Mouse (Mus musculus): Measurements from ENCODE around the gene Kirrel. TPM values are rescaled to one million over a fixed set of nuclear protein-coding genes. Genes with fewer than 3 reads are reported as not detected.

Kirrel gene
- total RNA-seq (2021), result 10 to 100 TPM; 17.3 to 17.5 TPM
- long read RNA-seq, experiment 1, partial matches to known transcripts, result 3 of 4 reads
- long read RNA-seq, experiment 1, other reads (novel, unspliced or antisense), result 1 of 4 reads
- long read RNA-seq, experiment 2, full-length matches to known transcripts, result 2 of 6 reads
- long read RNA-seq, experiment 2, partial matches to known transcripts, result 0 of 6 reads
- long read RNA-seq, experiment 2, other reads (novel, unspliced or antisense), result 4 of 6 reads

DNA sequence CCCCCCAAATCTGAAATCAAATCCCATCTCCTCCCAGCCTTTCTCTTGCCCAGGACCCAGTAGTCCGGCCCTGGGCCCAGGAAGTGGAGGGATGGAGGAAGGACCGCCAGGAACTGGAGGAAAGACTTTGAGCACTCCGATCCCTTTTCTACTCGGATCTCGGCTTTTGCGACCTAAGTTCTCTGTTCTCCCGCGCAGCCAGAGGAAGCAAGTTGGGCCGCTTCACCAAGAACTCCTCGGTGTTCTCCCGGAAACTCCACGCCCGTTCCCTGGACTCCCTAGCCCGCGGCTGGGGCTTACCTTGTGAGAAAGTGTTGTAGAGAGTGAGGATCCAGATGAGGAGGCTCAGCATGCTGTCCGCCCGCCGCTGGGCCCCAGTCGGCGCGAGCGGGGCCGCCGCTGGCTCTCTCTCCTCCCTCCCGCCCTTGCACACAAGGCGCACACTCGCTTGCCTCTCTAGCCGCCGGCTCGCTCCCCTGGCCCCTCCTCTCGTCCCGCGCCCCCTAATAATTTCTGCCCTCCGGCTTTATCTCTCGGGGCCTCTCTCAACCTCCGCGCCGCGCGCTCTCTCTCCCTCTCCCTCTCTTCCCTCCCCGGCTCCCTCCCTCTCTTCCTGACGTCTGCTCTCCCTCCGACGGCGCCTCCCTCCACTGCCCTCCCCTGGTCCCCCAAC is at the start of gene Kirrel:
Gene Kirrel, minus strand, starts transcription at position 652 of the 673 bp plus-strand sequence.
- peak; percentile 85 for DNase-seq

DNA sequence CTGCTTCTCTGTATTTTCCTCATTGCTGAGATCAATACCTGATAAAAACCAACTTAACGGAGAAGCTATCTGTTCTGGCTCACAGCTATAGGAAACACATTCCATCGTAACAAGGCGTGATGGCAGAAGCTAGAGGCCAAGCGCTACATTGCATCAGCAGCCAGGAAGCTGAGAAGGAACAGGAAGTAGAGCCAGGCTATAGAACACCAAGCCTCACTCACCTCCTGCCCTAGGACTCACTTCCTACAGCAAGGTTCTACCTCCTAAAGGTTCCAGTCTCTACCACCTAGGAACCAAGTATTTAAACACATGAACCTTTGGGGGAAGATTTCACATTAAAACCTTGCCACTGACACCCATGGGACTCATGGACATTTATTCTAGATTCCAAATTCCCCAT is 49.1 kb upstream of the Kirrel start:
- no peak for DNase-seq

DNA sequence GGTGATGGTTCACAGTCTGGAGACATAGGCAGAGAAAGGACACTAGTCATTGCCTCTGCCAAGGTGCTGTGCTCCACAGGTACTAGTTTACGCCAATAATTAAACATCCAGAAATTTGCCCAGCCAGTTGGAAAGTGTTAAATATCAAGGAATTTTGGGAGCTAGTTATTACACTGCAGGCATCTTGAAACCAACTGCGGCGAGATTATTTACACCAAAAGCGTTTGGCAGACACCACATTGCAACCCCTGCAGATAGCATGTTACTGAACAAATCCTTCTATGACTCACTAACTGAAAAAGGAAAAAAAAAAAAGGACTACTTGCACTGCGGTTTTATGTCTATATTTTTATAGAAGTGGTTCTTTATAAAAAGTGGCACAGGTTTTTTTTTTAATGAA is 47.8 kb upstream of the Kirrel start:
- DNase-seq, result no peak

DNA sequence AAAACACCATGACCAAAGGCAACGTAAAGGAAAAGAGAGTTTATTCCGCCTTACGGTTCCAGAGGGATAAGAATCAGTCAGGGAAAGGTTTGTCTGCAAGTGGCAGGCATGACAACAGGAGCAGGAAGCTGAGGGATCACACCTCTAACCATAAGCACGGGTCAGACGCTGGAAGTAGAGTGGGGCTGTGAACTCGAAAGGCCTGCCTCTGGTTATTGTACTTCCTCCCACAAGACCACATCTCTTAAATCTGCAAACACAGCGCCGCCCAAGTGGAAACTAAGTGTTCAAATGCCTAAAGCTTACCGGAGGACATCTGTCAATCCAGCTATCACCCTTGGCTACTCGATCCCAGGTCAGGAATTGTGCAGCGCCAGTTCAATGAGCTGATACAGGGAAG is 40.6 kb upstream of the Kirrel start:
- DNase-seq, result no peak

DNA sequence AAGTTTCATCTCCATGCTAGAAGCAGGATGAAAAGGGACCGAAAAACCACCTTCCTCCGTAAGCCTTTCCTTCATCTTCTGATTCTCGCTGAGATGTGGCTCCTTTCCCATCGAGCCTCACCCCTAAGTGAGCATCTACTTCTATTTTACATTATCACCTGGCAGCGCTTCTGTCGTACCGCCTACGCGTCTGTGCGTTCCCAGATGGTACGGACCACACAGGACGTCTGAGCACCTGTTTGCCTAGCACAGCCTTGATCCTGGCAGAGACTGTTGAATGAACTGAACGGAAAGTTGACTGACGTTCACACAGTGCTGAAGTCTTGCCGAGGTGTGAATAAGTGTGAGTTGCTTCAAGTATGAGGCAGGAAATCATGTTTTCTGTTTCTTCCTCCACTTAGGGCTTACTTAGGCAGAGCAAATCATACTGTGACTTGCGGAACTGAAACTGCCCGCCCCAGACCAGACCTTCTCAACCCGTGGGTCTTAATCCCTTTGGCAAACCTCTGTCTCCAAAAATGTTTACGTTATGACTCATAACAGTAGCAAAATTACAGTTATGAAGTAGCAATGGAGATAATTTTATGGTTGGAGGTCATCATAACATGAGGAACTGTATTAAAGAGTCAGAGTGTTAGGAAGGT is 39.8 kb upstream of the Kirrel start:
- DNase-seq, result no peak

DNA sequence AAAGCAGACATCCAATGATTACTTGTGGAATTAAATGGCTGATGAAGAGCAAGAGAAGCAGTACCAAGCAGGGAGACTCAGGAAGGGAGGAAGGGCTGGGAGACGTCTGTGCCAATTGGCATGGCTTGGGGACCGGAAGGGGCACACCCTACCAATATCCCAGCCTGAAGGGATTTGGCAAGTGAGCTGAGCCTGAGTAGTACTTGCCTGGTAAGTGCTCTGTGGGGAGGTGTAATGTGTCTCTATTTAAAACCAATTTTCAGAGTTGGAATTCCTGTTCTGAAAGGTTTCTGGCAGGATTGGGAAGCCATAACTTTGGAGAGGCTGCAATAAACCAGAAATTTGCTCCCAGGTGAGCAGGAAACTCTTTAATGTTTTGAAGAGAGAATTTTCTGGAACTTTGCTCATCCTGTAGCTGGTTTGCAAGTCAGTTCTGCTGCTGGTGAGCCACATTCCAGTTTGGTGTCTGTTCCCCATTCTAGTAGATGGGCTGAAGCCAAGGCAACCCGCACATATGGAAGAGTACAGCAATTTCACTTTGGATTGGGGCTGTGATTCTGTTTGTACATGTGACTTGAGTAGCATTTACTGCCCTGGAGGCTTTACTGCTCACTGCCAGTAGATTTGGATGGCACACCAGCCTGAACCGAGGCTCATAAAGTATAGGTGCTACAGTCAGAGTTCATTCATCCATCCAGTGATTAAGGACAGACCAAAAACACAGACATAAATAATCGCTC is 32.0 kb upstream of the Kirrel start:
- no peak for DNase-seq

DNA sequence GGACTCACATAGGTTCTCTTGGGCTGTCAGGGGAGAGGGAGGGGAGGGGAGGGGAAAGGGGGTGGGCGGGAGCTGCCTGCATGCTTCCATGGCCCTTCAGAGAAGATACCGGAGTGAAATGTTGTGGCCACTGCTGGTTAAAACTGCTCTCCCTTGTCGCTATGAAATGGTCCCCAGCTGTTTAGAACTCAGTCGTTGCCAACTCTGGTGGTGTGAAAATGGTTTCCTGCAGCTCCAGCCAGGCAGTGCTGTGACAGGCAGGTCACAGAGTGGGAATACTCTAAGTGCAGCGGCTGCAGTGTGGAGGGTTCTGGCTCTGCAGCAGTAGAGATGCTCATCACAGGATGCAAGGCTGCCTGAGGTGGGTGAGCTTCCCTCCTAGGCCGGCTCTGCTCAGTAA is 22.1 kb upstream of the Kirrel start:
- DNase-seq, result no peak

DNA sequence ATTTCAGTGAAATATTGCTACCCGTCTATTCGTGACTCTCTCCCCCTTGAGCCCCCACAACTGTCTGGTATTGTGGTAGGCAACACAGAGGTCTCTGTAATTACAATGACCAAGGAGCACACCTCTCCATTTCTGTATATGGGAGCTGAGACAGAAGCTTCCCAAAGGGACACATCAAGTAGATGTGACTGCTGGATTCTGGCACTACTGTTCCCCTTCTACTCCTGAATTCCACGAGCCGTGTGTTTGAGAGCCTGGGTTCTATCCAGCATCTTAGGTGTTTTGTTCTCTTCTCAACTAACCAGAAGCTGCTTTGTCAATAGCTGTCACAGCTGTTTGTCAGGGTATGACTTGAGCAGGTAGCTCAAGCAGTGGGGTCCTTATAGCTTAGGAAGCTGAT is 20.5 kb upstream of the Kirrel start:
- DNase-seq, result no peak

DNA sequence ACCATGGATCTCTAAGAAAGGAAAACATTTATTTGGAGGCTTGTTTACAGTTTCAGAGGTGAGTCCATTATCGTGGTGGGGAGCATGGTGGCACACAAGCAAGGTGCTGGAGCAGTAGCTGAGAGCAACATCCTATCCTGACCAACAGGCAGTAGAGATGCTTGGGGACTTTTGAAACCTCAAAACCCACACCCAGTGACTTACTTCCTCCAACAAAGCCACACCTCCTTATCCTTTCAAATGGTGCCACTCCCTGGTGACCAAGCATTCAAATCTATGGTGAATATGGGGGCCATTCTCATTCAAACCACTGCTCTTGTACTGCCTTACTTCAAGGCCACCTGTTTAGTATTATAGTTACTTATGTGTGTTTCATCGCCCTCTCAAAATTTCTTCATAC is 20.0 kb upstream of the Kirrel start:
- no peak for DNase-seq

DNA sequence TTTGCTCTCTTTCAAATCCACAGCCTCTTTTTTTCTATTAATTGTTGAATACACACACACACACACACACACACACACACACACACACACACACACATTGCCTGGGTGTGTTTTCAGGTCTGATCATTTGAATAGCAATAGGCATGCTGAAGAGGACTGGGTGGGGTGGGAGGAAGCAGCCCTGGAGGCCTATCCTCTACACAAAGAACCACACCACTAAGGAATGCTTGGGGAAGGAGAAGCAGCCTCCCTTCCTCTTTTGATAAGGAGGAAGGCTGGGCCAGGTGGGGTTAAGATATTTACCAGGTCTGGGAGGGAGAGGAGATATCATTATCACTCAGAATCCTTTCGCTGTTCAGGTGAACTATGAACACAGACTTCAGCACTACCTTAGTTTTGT is 19.2 kb upstream of the Kirrel start:
- DNase-seq, result no peak

DNA sequence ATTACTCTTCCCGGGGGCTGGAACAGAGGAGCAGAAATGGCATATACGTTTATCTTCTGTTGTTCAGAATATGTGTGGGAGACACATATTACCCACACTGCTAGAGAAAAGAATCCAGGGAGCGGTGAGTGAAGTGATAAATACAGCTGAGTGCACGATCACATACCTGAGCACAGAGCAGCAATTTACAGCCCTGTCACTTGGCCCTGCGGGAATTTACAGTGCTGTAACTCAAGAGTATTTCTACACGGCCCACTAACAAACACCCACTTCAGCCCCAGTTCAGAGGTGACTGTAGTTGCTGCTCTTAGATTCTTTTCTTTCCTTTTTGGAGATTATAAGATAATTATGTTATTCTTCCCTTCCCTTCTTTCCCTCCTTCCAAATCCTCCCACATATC is 18.8 kb upstream of the Kirrel start:
- no peak for DNase-seq

DNA sequence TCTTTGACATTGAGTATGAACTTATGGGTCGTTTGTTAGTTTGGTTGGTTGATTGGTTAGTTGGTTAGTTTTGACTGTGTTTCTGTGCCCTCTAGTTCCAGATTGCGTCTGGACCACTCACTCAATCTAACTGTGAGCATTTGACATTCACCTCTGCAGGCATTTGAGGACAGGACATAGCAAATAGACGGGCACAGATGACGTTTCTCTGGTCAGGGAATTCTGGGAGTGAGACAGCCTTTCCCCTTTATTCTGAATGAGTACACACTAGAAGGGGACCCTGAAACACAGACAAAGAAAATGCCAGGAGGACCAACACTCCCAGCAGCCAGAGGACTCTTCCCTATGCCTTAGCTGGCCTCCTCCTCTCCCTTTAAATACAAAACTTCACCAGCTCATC is 2.1 kb upstream of the Kirrel start:
- no peak for DNase-seq

DNA sequence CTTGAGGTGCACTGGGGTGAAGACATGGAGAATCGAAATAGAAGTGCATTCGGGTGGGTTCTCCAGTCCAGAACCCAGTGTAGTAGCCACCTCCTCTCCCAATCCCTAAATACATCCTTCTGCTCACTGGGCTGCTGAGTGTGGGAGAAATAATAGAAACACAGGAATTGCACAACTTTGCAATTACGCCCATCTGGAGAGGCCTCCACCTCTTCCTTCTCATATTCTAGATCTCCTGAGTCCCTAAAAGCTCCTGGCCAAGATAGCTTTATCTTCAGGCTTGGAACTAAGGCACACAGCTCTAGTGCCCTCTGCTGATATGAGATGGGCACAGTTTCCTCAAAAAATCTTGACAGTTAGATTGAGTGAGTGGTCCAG is 880 bp upstream of the Kirrel start:
- peak; percentile 48 for DNase-seq

DNA sequence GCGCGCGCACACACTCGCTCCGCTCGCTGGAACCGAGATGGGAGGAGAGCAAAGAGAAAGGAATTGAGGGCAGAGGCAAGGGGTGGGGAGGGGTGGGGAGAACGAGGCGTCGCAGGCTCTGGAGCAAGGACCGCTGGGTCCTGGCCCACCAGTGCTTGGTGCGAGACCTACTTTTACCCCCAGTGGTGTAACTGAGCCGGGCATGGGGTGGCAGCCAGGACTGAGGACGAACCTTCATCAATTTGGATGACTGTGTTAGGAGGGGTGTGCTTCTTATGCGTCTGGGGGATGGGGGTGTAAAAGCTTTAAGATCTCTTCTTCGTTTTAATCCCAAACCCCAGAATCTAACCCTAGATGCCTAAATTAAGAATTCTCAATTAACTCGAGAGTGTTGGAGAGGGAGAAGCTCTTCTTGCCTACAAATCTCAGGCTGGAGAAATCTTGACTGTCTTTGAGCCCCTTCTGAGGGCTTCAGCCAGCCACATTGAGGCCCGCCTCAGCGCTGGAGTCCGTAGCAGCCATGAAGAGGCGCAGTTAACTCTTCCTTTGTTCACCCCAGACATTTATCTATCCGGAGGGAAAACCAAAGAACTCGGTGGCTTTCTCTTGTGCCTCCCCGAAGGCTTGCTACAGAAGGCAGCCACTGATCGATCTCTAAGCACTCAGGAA is 356 bp upstream of the Kirrel start:
- no peak for DNase-seq

DNA sequence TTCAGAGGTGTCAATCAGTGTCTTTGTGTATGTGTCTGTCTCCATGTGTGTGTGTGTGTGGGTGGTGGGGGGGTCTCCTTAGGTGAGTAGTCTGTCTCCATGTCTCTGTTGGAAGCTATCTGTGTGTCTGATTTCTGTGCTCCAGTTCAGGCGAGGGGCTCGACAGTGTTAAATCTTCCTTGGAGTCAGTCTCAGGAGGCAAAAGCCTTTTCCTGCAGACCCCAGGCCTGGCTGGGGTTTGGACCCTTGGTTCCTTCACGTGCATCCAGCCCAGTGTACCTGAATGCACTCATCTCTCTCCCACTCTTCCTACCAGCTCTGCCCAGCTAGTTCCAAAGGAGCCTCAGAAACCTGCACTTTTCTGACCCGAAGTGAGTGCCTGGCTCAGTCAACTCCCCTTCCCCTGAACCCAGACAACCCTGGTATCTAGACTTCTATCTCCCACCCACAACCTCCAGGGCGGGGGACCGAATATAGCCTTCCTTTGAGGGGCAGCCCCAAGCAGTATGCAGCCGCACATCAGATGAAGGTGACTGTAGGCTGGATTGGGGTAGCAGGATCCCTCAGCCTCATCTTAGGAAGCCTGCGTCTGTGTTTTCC is 961 bp downstream of the Kirrel start:
- no peak for DNase-seq

DNA sequence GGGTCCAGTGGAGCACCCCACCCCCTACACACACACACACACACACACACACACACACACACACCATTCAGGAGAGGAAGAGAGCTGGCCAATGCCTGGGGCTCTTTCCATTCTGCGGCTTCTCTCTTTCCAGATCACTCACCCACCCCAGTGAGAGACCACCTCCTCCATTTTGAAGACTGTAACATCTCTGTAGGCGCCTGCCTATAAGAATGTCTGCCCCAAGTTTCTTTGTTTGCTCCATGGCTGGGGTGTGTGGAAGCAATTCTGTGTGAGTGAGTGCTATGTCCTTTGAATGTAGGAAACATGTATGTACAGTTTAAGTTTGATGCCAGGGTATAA is 1.5 kb downstream of the Kirrel start:
- DNase-seq, result no peak

DNA sequence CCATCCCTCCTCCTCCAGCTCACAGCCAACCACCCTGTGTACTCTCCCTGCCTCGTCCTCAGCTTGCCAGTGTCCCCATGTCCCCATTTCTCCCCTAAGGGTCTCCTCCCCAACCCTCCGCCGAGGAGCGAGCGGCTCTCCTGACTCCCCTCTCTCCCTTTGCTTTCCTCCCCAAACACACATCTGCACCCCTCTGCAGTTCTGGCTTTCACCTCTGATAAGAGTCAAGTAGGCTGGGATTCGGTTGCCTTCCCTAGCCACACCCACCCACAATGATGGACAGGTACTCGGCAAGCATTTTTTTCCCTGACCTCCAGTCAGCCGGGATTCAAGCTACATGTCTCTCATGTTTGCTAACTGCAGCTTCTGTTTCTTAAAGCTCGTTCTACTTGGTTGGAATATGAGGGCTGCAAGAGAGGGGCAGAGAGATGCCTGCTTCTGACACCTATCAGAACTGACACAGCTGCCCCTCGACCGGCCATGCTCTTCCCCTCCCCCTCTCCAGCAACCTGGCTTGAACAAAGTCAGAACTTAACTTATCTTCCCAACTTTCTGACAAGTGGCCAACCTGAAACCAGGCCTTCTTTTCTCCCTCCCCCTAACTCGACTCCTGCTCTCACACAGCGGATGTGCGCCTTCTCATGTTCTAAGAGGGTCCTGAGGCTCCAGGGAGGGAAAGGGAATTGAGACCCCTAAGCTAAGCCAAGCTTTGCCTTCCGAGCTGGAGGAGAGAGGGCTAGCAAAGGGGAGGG is 2.0 kb downstream of the Kirrel start:
- DNase-seq, result peak; percentile 61

DNA sequence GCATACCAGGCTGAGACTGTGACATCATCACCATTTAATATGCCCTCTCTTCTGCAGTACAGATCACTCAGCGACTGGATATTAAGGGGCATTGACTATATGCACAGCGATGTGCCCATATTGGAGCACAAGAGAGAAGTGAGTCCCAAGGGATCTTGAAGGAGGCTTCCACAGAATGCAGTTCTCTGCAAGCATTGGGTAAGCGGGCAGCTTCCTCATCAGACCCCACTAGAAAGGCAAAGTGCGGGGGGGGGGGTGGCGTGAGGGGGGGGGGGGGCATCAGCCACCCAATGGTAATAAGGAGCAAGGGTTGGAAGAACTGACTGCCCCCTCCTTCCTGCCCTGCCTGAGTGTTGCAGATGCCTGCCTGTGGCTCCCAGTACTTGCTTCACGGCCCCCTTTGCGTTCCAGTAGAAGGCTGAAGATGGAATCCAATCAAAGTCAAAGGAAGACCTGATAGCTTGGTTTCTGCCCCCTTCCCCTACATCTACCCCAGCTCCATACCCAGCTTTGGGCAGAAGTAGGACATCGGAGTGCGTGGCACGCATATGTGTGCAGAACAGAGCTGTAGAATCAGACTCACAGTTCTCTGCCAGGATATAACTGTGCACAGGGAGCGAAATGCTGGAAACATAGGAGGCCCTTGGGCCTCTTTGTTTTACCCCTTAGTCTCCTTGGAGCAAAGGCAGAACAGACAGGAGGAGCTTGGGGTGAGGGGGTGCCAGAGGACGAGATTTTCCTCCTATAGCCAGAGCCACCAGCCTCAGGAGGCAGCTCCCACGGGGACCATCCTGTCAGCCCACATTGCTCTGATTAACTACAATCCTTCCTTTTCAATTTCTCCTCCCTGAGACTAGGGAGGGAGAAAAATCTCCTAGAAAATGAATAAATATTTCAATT is 3.1 kb downstream of the Kirrel start:
- no peak for DNase-seq

DNA sequence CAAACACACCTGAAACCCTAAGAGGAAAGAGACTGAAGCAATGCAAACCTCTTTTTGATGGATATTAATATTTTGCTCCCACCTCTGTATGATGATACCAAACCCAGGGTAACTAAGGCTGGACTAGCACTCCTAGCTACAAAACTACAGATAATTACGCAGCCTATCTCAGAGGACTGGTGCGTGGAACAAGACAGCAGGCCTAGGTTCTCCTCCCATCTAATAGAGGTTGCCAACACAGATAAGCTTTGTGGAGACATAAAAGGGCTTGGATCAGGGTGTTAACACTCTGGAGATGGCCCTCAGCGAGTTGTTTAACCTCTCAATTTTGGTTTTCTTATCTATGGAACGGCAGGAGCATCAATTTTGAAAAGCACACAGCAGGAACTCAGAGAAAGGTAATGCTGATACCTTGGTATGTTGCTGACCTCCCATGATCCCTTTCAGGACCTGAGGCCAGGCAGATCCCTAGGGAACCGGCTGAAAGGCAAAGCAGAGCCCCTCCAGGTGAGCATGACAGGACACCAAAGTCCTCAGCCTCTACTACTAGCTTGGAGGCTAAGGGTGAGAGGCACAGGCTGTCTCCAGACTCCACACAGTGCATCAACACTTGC is 5.0 kb downstream of the Kirrel start:
- no peak for DNase-seq

DNA sequence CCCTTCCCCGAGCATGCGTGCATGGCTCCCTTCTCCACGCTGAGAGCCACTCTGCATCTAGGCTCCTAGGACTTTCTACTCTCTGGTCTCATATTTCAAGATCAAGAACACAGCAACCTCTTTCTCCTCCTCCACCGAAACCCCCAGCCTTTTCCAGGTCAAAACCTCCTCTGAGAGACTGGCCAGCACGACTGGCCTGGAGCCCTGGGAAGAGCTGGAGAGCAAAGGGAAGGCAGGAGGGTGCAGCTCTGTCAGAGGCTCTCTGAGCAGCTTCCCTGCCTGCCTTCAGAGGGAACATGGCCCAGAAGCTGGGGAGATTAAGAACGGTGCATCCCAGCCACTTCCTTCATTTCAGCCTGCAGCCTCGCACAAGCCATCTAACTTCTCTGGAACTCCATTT is 5.8 kb downstream of the Kirrel start:
- no peak for DNase-seq

All from adrenal gland, postnatal 10 days (tissue).